Mouse (Mus musculus): ENCODE results near the gene Fbxo7.

DNA sequence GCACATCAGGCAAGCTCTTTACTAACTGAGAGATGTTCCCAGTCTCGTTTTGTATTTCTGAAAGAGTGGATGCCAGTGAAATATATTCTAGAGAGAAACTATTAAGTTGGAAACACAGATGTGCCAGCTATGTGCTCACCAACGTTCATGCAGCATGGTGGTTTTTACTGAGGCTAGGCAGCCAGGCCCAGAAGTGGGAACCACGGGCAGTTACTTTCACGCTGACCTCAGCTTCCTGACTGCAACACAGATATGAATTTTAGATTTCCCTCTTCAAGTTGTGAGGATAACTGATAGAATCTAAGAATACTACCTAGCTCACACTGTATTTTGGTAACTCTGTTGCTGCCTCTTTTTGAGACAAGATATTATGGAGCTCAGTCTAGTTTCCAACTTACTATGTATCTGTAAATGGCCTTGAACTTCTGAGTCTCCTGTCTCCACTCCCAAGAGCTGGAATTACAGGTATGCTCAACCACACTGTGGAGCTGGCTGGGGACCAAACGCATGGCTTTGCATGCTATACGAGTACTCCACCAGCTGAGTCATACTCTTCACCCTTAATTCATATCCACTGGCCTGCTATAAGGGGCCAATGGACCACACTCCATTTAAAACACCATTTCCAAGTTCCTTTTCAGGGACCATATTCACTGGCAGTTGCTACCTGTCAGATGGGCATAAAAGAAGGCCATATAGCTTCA is 32.2 kb upstream of the Fbxo7 start:
- TF ChIP-seq CTCF (IDR thresholded peaks at IDR 0.05; ENCODE audit: borderline replicate concordance, insufficient read depth, low read depth, low read length) = no peak
- TF ChIP-seq POLR2A (IDR thresholded peaks at IDR 0.05; ENCODE audit: borderline replicate concordance, insufficient read depth, low read length) = no peak
